Mouse (Mus musculus): Measurements from ENCODE around the gene Mical1.

DNA sequence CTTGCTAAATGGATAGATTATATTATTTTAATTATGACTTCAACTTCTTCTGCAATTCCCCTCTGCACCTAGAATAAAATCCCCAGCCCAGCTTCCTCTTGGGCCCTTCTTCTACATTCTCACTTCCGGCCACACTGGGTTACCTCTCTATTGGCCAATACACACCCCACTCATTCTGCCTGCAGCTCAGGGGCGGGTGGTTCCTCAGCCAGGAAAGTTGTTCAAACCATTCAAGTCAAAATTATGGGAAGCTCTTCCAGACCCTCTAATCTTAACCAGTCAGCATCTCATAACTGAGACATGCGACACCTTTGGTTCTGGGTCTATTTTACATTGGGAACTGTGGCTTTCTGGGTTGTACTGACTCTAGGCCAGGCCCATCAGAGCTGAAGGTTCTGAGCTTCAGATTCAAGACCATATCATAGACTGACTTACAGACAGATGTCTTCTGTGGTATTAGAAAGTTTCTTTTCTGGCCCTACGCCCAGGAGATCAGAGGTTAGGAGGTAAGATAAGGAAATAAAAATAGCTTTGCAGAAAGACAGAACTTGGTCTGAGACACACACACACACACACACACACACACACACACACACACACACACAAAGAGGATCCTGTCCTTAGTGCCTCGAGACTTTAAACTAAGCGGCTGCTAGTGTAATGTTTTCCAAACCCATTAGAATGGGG, 2.2 kb upstream of the Mical1 start:
- TF ChIP-seq CTCF (IDR thresholded peaks at IDR 0.05; ENCODE audit: low read depth), result no peak
- TF ChIP-seq EP300 (IDR thresholded peaks at IDR 0.05; ENCODE audit: low read depth), result peak; percentile 91

All from heart, postnatal 0 days (tissue).